Mouse (Mus musculus): ENCODE measurements around the gene Triap1.
A peak's percentile ranks its signal among the peaks of the same experiment; 100 is the strongest.
"Not testable (repeated sequence)": the region's sequence is repeated elsewhere in the genome, so short reads cannot be mapped to it uniquely, and the experiment has no call there.

The Triap1 gene

DNA sequence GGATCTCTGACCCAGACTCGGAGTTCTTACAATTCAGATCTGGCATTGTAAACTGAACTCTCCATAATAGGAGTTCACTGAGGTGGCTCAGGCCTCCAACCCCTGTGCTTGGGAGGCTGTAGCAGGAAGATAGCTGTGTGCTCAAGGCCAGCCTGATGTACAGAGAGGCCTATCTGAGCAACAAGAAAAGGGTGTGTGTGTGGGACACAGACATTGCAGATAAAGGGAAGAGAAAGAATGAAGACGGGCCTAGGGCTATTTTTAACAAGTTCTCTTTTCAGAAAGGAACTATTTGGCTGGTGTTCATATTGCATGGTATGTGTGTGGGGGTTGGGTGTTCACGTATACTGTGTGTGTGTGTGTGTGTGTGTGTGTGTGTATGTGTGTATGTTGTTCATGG, 7.4 kb upstream of the Triap1 start:
- no peak for DNase-seq (ENCODE audit: low spot score)

- DNase-seq (ENCODE audit: low spot score): no peak
These were observed 1.0 kb upstream of the Triap1 start for GRCm38 (mm10) chr5:115340007-115340406.

DNA sequence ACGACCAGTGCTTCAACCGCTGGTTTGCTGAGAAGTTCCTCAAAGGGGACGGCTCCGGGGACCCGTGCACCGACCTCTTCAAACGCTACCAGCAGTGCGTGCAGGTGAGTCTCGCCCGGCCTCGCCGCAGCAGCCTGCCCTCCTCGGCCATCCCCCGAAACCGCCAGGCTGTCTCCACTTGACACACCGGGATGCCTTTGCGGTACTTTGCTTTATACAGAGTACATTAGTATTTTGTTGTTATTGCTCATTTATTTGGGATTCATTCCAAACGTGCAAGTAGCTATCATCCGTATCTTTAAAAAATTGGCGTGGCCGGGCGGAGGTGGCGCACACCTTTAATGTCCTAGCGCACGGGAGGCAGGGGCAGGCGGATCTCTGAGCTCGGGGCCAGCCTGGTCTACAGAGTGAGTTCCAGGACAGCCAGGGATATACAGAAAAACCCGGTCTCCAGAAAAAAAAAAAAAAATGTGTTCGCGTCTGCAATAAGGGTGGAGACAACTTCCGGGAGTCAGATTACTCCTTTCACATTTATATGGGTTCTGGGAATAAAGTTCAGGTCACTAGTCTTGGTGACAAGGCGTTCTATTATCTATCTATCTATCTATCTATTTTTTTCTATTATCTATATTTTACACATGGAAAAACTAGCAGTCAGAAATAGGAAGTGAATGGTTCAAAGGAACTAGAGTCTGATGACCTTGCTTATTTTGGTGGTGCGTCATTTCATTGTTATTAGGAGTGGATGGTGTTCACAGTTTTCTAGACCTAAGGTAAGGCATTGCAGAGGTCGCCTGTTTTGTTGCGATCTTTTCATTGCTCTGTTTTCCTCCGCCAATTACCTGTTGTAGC, 515 bp downstream of the Triap1 start:
- DNase-seq (ENCODE audit: low spot score): no peak

- peak; percentile 92 for DNase-seq (ENCODE audit: low spot score)
These were observed 6.5 kb downstream of the Triap1 start for GRCm38 (mm10) chr5:115347564-115347963.

DNA sequence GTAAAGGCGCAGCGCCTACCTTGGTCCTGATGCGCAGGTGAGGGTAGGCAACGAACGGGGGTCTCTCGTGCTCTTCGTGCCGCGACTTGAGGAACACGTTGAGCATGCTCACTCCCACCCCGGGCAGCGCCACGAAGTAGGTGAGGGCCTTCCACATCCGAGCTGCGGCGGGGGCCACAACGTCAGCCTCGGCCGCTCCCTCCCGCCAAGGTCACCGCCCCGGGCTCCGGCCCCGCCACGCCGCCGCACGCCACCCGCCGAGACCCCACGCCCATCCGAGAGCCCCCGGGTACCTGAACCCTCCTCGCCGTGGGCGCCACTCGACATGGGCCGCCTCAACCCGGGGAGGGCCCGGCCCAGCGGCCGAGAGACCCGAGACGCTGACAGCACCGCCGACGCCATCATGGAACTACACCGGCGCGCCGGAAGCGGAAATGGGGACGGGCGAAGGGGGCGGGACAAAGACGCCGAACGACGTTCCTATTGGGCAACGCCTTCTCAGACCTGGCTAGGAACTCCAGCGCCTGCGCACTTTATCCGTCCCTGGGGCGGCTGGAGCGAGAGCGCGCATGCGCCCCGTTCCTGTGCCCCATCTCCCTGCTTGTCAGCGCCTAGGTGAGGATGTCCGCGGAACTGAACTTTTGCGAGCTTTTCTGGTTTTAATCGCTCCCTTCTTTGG, 7.7 kb downstream of the Triap1 start, which contains the start of gene Cox6a1:
Cox6a1 (minus strand) TSS at position 436 of the 679 bp plus-strand sequence.
- peak; percentile 100 for DNase-seq (ENCODE audit: low spot score)

- no peak for DNase-seq (ENCODE audit: low spot score)
These were observed 8.2 kb downstream of the Triap1 start for GRCm38 (mm10) chr5:115349225-115349555.

DNA sequence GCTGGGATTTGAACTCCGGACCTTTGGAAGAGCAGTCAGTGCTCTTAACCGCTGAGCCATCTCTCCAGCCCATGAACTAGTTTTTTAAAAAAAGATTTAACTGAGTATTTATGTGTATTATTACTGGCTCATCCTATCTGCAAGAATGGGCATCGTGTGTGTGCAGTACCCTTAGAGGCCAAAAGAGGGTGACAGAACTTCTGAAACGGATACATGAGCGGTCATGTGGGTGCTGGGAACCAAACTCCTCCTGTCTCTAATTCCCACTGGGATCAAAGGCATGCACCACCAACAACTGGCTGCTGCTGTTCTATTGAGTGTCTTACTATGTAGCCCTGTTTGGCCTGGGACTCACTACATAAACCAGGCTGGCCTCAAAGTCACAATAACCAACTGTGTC, 10.3 kb downstream of the Triap1 start:
- no peak for DNase-seq (ENCODE audit: low spot score)

DNA sequence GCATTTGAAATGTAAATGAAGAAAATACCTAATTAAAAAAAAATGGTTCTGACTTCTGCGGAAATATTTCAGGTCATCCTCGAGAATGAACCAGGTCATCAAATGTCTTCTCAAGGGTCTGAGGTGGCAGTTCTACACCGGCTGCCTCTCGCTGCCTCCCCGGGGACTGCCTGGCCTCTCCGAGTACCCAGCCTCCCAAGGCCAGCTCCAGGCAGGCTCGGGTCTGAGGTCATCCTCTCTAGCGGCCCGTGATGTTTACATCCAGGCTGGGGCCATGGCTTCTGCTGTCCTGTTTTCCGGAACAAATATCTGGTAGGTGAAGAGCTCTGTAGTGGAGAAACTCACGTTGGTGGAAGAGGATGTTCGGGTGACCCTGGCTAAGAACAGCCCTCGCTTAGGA, 14.0 kb downstream of the Triap1 start:
- DNase-seq (ENCODE audit: low spot score): no peak

- peak; percentile 91 for DNase-seq (ENCODE audit: low spot score)
These were observed 17.8 kb downstream of the Triap1 start for GRCm38 (mm10) chr5:115358872-115359271.

DNA sequence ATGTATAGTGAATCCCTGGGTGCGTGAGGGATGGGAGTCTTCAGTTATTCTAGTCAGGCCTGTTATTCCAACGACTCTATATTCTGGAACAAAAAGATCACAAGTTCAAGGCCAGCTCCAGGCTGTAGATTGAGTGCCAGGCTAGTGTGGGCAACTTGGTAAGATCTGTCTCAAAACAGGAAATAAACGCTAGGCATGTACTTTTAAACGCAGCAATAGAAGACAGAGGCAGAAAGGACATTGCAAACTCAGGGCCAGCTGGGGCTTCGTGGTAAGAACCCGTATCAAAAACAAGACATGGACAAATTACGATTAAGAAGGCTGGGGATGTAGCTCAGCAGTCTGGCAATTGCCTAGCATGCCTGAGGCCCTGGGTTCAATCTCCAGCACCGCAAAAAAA, 18.4 kb downstream of the Triap1 start:
- no peak for DNase-seq (ENCODE audit: low spot score)

GRCm38 (mm10) chr5:115359851-115360372, 18.9 kb downstream of the Triap1 start:
- DNase-seq (ENCODE audit: low spot score): no peak

DNA sequence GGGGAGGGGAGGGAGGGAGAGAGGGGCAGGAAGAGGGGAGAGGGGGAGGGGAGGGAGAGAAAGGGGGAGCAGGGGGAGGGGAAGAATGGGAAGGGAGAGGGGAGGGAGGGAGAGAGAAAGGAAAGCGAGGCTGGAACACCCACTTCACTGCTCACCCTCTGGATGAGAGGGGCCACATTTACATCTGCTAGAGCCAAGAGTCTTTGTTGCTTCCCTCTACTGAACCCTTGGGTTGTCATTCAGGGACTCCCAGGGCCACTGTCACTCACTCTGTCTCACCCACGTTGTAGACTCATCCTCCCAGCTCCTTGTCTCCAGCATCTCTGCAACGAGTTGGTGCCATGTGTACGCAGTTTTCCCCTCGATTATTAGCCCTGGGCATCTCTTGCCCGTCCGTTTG, 21.2 kb downstream of the Triap1 start:
- DNase-seq (ENCODE audit: low spot score): no peak

- peak; percentile 59 for DNase-seq (ENCODE audit: low spot score)
These were observed 22.0 kb downstream of the Triap1 start for GRCm38 (mm10) chr5:115362819-115363714.

DNA sequence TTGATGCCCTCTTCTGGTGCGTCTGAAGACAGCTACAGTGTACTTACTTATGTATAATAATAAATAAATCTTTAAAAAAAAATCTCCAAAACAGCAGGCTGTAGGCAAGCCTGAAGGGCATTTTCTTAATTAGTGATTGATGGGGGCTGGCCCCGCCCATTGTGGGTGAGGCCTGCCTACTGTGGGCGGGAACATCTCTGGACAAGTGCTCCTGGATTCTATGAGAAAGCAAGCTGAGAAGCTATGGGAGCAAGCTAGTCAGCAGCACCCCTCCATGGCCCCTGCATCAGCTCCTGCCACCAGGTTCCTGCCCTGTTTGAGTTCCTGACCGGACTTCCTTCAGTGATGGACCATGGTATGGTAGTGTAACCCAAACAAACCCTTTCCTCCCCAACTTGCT, 23.8 kb downstream of the Triap1 start:
- no peak for DNase-seq (ENCODE audit: low spot score)

- DNase-seq (ENCODE audit: low spot score): peak; percentile 50
These were observed 30.7 kb downstream of the Triap1 start for GRCm38 (mm10) chr5:115371736-115372135.

- DNase-seq (ENCODE audit: low spot score): peak; percentile 91
These were observed 32.6 kb downstream of the Triap1 start for GRCm38 (mm10) chr5:115373441-115374203.

DNA sequence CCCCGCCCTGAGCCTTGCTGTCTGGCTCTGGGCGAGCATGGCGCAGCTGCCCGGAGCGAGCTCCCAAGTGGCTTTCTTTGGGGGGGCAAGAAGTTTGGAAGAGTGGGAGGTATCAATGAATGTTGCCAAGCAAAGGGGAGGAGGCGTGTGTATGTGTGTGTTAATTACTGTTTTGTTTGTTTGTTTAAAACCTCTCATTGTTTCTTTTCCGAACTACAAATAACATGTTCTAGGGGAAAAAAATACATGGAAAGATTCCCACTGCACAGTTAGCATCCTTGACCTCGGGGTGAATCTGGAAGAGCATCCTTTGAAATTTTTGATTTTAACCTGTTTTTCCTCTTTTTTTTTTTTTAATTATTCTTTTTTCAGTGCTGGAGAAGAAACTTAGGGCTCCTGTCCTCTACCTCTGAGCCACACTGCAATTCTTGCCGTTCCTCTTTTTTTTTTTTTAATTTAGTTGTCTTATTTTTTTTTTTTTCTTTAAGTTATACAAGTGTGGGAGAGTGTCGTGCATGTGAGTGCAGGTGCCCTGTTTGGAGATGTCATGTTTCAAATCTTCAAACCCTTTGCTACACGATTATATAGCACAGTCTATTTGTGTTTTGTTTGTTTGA, 33.3 kb downstream of the Triap1 start:
- DNase-seq (ENCODE audit: low spot score): no peak

DNA sequence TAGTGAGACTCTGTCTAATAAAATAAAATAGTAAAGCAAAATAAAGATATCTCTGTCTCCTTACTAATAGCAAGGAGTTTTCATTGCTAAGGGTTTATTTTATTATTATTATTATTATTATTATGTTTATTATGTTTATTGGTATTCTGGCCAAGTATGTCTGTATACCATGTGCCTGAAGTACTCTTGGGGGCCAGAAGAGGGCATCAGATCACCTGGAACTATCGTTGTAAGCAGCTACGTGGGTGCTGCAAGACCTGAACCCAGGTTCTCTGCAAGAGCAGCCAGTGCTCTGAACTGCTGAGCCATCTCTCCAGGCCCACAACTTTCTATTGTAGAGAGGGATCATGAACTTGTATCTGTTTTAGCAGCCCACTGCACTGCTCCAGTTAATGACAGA, 34.4 kb downstream of the Triap1 start:
- DNase-seq (ENCODE audit: low spot score): no peak

DNA sequence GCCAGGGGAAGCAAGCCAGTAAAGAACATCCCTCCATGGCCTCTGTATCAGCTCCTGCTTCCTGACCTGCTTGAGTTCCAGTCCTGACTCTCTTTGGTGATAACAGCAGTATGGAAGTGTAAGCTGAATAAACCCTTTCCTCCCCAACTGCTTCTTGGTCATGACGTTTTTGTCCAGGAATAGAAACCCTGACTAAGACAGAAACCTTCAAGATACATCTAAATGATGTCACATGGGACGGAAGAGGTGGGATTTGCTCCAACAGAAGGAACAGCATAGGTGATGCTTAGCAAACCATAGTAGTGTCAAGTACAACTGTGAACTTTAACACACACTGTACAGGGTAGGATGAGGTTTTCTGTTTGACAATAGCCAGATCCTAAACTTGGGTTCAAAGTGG, 37.9 kb downstream of the Triap1 start:
- not testable (repeated sequence) for DNase-seq (ENCODE audit: low spot score)

DNA sequence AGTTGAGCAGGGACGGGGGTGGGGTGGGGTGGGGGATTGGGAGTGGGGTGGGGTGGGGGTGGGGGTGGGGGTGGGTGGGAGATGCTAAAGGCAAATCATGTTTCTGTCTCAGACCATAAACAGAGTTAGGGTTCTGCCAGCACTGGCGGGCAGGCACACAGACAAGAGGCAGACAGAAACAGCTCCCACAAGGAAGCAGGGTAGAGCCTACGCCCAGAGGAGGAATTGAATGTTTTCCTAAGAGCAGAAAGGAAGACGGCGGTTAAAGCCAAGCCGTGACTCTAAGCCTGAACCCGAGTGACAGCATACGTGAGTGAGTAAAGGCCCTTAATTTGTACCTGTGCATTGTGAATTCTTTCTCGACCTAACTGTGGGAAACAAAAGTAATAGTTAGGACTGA, 50.9 kb downstream of the Triap1 start:
- no peak for DNase-seq (ENCODE audit: low spot score)

DNA sequence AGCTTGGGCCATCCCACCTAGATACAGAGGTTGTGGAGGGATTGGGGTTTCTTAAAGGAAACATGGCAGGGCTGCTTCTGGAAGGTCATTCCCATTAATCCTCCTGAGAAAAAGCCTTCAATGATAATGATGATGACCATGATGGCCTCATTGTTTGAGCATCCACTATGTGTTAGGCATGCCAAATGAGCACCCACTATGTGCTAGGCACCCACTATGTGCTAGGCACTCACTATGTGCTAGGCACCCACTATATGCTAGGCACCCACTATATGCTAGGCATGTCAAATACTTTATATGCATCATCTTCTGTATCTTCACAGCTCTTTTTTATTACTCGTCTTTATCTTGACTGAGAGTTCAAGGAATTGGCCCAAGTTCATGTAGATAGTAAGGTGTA, 51.9 kb downstream of the Triap1 start:
- no peak for DNase-seq (ENCODE audit: low spot score)

All from embryo, embryonic 10.5 days (tissue).